Mouse (Mus musculus) B cell, adult 62 days (primary cell): ENCODE data around the gene Prr23a3. TPM values are rescaled to one million over a fixed set of nuclear protein-coding genes. Genes with fewer than 3 reads are reported as not detected.

Experiments
- total RNA-seq: library from RNA; stranded (reverse); gene quantifications from 4 replicates; pipeline ENCODE4 v1.2.4, GENCODE M21; 2023

Gene Prr23a3
- total RNA-seq: not detected in 4 replicates

DNA sequence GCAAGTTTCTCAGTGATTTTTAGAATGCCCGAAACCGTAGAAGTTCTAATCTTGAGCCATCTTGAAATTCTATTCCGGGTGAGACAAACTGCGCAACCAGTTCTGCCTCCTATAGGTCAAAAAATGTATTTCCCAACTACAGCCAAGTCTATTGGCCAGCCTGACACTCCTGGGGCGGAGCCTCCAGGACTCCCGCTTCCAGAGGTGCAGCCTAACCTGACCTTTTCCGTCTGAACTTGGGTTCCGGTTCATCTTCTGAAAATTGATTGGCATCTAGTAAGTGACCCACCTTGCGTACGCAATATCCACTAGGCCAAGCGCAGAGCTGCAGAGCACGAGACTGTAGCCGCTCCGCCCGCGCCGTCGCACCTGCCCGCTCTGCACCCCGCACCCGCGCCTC lies at the start of gene Prr23a3:
Gene Prr23a3, plus strand, starts transcription at position 197 of the 400 bp plus-strand sequence.

DNA sequence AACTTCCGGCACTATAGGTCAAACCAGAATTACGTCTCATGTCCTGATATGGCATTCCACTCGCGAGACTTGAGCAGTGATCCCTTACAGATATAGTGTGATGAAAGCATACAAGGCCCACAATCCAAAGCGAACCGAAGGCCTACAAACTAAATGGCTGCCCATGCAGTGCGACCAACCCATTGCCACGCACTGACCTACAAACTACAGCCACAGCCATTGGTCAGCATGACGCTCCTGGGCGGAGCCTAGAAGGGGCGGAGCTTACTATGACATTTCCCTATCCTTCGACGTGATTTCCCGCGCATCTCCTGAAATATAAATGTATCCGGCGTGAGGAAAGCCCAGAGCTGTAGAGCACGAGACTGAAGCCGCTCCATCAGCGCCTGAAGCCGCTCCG lies 22.4 kb upstream of the Prr23a3 start, which contains the start of gene Prr23a1:
Gene Prr23a1, plus strand, starts transcription at position 387 of the 400 bp plus-strand sequence.

GRCm38 (mm10) chr9:98856210-98856609 lies 8.4 kb upstream of the Prr23a3 start, which contains the start of gene Prr23a2:
TSS of gene Prr23a2 (plus strand) at chr9:98856494.

DNA sequence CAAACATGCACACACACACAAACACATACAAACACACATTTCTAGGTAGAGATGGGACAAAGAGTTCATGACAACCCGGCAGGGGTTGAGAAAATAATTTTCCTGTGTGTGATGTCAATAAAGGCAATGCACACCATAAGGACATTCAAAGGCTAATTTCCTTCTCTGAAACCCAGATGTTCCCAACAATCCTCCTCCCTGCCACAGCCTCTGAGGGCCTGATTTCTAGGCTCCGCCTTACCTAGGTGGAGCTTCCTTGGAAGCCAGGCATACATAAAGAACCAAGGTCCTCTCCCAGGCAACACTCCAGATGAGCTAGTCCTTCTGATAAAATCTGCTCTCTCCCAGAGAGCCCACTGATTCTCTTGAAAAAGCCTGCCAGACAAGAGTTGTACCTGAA lies 38.3 kb downstream of the Prr23a3 start, which contains the start of gene 7420426K07Rik:
Gene 7420426K07Rik, plus strand, starts transcription at position 301 of the 400 bp plus-strand sequence.

Other genes with a start within 250 kb of the Prr23a3 start
- gene Prr23a1, start 22.3 kb upstream of the Prr23a3 start, total RNA-seq: not detected in 4 replicates
- gene Prr23a2, start 8.3 kb upstream of the Prr23a3 start, total RNA-seq: not detected in 4 replicates
- gene 7420426K07Rik, start 38.4 kb downstream of the Prr23a3 start, total RNA-seq: not detected in 4 replicates
- not detected in 4 replicates for gene Foxl2, start 90.5 kb downstream of the Prr23a3 start, total RNA-seq
- 26.9 to 35.0 TPM (median 32.4 TPM) in 4 replicates for gene Faim, start 121.6 kb downstream of the Prr23a3 start, total RNA-seq
- gene Gm1123, start 170.9 kb downstream of the Prr23a3 start, total RNA-seq: 0.39 TPM in 1 of 4 replicates, not detected in the others